Mouse (Mus musculus): ENCODE data around the gene Pcmt1.
A peak's percentile ranks its signal among the peaks of the same experiment; 100 is the strongest.
"Not testable (repeated sequence)": the region's sequence is repeated elsewhere in the genome, so short reads cannot be mapped to it uniquely, and the experiment has no call there.

Pcmt1 gene

DNA sequence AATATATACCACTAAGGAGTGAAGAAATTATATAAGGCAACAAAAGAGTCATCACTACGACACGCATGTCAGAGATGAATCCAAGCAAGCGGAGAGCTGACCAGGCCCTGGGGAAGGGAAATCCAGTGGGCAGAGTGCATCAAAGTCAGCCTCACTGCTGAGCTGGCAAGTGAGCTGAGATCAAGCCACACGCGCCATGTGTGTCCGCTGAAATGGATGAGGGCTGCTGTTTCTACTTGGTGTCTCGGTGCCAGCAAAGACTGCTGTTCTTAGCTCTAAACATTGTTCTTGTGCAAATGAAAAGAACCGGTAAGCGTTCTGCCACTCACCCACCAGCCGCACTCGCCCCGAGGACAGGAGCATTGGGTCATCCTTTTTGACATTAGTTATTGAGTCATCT is 40.6 kb downstream of the Pcmt1 start:
- no peak for DNase-seq

DNA sequence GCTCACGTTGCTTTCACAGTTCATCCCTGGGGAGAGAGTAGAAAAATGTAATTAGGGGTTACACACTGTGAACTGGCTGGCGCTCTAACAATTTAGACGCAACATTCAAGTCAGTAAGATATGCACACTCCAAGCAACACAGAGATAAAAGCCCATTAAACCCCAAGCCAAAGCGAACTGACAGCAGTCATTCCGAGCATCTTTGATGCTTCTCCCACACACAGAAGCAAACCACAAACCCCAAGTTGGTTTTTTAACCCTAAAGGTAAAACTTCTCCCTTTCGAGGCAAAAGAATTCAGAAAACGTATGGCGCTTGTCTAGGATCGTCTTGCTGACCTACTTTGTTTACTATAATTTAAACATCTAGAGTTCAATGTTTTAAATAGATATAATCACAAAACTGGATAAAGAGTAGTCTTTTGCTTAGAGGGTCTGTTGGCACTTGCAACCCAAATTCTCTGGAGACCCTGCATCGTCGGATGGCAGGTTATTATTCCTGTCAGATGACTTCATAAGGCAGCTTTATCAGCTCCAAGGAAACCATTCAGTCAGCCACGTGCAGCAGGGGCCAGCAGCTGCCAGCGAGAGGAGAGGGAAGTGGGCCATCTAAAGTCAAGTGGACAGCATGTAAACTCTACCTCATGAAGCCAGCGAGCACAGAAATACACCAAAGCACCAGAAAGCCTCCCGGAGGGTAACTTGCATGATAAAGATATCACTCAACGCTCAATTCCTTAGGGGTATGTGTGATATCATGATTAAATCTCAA is 49.8 kb downstream of the Pcmt1 start:
- DNase-seq, result no peak

DNA sequence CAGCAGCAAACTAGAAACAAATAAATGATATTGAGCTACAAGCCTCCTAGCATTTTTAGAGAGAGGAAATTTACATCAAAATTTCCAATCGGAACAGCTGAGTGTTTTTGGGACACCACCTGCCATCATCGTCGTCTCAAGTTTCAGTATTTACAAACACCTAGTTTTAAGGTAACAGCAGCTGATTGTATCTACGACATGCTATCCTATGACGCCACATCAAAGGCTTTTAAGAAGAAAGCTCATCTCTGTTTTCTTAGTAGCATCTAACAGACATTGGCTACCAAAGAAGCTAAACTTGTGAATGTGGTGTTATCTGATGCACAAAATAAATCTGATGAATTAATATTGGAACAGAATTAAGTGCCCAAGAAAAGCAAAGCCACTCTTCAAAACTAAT is 50.6 kb downstream of the Pcmt1 start:
- DNase-seq, result no peak

DNA sequence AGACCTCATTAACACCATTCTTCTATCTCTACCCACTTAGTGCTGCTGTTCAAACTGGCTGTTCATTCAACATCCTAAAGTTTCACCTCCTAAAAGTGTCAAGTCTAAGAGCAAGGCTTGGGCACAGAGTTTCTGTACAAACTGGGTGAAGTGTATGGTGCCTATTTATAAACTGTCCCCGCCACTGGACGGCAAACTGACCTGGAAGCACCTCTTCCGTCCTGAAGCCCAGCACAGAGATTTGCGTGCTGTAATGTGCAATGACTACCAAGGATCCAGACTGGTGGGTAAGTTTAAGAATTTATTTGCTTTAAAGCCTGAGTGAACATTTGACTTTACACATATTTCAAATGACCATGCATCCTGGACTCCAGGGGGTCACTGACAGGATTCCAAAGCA is 51.8 kb downstream of the Pcmt1 start:
- DNase-seq, result no peak

DNA sequence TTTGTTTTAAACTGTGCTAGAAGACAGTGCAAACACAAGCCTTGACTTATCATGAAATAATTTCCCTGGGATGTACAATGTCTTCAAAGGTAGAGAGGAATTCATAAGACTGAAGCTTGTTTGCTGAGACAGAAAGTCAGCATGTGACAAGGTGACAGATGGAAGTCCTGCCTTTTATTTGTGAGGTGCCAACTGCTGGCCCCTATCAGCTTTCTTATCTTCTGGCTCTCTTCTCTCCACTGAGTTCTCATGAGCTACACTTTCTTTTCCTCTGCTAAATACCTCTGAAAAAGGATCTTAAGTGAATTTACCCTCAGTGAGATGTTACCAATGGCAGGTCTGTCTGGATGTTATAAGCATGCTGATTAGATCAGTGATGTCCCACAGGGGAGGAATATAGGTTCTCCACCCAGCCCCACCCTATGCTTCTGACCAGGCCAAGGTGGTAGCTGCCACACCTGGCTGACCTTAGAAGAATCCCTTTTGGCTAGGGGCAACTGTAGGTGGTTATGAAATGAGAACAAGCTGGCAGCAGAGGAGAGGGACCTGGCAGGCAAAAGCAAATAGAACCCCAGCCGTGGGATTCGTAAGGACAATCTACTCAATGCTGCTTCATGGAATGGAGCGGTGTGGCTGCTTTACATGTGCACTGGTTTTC is 56.9 kb downstream of the Pcmt1 start:
- no peak for DNase-seq

DNA sequence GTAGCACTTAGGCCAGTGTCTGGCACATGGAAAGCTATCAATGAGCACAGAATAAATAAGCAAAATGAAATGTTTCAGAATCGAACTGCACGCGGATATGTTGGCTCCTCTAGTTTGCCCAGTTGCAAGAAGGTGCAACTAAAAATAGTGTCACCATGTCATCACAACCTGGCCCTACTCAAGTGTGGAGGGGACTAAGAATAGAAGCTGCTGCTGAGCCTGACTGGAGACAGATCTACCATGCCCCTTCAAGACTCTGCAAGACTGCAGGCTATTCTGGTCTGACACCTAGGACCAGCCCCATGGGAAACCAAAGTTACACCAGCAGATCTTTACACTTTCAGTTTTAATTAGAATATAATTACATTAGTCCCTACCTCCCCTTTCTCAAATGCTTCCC is 58.6 kb downstream of the Pcmt1 start:
- DNase-seq, result no peak

DNA sequence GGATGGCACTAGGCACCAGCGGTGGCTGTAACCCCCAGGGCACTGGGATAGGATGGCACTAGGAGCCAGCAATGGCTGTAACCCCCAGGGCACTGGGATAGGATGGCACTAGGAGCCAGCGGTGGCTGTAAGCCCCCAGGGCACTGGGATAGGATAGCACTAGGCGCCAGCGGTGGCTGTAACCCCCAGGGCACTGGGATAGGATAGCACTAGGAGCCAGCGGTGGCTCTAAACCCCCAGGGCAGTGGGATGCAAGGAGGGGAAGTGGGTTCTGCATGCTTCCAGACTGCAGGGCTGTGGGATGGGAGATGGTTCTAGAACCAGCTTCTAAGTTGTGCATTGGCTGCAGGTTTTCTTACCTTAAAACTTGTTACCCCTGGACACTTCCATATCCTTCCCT is 60.2 kb downstream of the Pcmt1 start:
- no peak for DNase-seq

DNA sequence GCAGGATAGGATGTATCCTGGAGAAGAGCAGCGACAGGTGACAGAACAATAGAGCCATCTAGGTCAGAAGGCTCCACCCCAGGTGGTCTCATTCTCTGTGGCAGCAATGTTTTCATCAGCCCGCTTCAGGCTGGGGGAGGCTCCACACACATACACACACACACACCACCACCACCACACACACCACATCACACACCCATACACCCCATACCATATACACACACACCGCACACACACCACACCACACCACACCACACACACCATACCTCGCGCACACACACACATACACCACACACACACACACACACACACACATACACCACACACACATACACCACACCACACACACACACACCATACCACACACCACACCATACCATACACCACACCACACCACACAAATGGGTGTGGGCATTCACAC is 61.1 kb downstream of the Pcmt1 start:
- no peak for DNase-seq

DNA sequence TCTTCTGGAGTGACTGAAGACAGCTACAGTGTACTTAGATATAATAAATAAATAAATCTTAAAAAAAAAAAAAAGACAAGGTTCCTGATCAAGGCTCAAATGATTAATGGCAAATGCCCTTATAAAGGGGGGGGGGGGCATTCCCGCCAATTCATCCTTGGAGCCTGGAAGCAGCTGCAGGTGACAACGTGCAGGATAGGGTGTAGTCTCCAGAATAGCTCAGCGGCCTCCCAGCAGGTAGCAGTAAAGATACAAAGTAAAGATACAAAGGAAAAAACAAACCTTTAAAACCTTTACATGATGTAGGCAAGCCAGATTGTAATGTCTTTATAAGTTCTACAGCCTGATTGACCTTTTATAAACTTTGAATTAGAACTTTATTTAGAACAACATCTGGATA is 63.4 kb downstream of the Pcmt1 start:
- not testable (repeated sequence) for DNase-seq

DNA sequence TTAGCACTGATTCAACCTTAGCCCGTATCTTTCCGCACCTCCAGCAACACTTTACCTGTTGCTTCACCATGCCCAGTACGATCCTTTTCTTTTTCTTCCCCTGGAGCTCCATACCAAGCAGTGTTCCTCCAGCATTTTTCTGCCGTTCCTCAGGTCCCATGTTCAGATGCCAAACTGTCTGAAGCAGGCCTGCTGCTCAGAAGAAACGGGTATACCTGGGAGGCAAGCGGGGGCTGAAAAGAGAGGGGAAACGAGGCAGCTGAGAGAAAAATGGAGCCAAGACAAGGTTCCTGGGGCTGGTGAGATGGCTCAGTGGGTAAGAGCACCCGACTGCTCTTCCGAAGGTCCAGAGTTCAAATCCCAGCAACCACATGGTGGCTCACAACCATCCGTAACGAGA is 63.8 kb downstream of the Pcmt1 start:
- not testable (repeated sequence) for DNase-seq

DNA sequence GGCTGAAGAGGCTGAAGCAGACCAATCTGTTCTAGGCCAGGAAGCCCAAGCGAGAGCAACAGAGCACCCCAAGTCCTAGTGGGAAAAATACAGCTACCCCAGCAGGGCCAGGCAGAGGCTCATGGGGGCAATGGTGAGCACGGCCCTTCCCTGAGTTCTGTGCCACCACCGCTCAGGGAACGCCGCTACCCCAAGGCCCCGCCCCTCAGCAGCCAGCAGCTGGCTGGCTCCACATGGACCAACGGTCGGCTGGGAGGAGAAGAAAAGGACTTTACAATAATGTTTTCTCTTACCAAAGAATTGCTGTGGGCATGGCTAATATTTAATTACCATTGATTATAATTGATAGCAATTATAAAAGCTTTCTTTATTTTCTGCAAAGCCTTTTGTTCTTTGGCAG is 66.1 kb downstream of the Pcmt1 start:
- no peak for DNase-seq

DNA sequence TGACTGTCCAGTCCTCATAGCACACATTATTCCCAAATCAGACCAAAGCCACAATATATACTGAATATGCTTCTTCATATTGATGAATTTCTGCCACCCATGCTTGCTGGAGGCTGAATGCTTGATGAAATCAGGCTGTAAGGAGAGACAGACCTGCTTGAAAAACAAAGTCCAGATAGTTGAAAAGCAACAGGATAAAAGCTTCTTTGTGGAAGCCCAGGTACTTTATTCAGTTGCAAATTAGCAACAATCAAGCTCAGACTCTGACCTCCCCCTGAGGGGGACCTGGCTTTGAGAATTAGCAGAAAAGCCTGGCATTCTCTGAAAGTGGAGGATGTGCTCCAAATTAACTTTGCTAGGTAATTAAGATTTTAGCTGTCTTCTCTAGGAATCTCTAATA is 68.7 kb downstream of the Pcmt1 start:
- DNase-seq, result not testable (repeated sequence)

DNA sequence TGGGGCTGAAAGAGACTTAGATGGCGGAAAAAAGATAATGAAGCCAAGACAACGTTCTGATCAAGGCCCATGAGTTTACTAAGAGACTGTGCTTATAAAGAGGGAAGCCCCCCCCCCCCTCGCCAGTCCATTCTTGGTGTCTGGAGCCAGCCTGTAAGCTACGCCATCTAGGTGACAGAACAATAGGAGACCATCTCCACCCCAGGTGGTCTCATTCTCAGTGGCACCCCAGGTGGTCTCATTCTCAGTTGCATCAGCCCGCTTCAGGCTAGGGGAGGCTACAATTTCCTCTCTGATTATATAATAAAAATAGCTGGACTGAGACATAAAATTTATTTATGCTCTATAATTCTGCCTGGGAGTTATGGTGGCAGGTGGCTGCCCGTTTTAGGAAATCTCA is 69.3 kb downstream of the Pcmt1 start:
- no peak for DNase-seq

DNA sequence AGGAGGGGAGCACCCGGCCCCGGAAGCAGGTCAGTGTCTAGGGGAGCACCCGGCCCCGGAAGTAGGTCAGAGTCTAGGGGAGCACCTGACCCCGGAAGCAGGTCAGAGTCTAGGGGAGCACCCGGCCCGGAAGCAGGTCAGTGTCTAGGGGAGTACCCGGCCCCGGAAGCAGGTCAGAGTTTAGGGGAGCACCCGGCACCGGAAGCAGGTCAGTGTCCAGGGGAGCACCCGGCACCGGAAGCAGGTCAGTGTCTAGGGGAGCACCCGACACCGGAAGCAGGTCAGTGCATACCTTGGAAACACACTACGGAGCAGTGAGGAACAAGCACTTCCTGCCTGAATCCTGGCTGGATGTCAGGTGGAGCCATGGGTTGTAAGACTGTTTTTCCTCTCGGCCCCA is 72.3 kb downstream of the Pcmt1 start:
- no peak for DNase-seq

DNA sequence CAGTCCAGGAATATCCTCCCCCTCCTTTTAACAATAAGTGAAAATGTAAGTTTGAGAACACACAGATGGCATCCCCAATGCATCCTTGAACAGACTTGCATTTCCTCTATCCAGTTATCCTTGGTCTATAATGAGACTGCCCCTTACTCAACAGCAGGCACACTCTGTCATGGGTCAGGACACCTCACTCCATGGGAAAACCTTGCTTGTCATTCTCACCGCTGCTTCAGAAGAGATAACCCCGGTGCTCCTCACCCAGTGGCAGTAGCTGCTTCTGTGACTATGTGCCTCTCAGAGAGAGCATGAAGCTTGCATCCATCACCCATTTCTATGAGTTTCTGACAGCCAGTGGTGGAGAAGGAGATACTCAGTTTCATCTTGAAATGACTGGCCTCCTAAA is 74.5 kb downstream of the Pcmt1 start:
- DNase-seq, result no peak

DNA sequence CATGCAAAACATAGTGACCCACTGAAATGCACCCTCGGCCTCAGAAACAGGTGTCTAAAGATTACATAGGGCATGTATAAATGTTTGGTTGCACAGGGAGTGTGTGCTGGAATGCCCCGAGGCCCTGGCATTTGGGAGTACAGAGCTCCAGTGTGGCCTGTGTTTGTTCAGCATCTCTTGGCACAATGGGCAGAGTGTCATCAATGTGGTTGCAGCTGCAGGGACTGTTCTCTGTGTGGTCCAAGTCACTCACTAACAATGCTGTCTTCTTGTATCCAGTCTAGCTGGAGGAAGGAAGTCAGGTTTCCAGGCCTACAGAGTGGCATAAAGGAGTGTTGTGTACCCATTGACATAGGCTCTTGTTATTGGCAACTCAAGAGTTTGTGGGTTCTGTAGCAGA is 75.8 kb downstream of the Pcmt1 start:
- DNase-seq, result no peak

DNA sequence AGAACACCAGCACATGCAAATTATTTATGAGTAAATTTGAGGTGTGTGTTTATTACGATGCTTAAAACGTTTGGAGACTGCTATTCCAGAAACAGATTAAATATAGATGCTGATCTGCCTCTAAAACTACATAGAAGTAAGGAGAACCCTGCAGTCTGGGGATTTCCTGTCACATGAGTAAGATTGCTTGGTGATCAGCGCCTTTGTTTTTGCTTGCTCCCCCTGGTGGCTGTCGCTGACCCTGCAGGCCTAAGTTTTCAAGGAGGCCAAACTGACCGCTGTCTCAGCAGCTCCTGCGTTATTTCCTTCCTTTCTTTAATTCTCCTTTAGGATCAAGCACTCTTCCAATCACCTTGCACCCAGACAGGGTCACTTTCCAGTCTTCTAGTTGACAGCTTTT is 80.3 kb downstream of the Pcmt1 start:
- DNase-seq, result peak; percentile 42 to 47

DNA sequence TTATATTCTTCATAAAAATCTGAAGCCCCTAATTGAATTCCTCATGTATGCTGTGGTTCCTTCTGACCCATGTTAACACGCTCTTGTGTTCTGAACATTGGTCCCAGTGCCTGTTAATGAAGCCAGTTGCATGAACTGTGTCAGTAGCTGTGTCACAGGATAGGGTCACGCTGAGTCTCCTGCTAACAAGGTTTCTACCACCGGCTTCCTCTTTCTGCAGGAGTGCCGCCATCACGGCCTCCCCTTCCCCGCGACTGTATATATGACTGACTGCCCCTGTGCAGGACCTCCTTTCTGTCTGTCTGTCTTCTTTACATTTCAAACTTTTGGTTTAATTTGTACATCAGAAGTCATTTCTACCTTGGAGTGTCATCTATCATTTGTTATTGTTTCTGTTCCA is 82.8 kb downstream of the Pcmt1 start:
- DNase-seq, result no peak

DNA sequence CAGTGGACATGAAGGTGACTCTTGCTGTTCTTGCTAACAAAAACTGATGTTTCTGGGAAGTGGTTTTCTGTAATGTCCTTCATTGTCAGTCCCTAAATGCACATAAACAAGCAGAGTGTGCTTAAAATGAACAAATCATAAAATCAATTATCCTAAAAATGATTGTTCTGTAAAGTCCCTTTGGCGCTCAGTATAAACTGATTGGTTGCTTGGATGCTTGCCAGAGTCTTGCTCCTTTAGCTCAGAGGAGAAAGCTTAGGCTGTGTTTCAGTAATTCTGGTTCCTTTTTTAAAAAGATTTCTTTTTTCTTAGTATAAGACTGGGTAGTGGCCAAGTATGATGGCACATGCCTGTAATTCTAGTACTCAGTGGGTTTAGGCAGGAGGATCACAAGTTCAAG is 84.7 kb downstream of the Pcmt1 start:
- no peak for DNase-seq

DNA sequence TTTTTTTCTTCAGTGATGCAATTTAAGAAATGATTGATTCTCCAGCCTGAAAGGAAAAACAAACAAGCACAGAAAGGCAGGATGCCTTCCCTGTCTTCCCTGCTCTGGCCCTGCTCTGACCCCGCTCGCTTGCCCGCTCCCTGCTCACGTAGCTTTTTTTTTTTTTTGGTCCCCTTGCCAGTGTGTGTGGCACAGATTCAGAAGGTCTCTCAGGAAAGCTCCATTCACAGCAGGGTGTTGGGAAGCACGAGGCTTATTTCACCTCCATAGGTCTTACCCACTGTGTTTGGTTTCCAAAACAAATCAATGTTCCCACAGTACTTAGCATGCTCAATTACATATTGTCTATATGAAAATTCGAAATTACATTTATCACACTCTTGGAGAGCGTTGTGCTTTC is 86.1 kb downstream of the Pcmt1 start:
- DNase-seq, result no peak

DNA sequence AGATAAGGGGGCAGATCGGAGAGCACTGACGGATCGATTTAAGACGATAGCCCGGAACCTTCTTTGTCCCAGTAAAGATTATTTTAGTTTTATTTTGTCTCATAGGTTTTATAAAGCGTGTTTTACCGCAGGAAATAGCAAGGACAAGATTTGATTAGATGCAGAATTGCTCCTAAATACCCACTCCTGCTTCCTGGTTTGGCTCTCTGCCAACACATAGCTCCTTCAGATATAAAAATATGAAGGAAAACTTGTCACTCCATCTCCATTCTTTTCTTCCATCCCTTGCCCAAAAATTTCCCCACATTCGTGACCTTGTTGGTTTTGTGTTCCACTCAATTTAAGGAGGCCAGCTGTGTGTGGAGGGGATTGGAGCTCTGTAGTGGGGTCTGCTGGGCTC is 90.1 kb downstream of the Pcmt1 start:
- DNase-seq, result no peak

DNA sequence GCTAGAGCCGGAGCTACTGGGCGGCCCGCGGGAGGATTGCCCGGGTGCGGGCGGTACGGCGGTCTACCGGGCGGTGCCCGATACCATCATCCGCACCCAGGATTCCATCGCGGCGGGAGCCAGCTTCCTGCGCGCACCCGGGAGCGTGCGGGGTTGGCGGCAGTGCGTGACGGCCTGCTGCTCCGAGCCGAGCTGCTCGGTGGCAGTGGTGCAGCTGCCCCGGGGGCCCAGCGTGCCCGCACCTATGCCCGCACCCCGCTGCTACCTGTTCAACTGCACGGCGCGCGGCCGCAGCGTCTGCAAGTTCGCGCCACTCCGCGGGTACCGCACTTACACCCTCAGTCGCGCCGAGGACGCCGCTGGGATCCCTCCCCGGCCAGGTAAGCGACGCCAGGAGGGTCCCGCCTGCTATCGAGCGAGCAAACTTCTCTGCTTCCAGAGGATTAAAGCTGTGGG is 90.7 kb downstream of the Pcmt1 start:
- no peak for DNase-seq

DNA sequence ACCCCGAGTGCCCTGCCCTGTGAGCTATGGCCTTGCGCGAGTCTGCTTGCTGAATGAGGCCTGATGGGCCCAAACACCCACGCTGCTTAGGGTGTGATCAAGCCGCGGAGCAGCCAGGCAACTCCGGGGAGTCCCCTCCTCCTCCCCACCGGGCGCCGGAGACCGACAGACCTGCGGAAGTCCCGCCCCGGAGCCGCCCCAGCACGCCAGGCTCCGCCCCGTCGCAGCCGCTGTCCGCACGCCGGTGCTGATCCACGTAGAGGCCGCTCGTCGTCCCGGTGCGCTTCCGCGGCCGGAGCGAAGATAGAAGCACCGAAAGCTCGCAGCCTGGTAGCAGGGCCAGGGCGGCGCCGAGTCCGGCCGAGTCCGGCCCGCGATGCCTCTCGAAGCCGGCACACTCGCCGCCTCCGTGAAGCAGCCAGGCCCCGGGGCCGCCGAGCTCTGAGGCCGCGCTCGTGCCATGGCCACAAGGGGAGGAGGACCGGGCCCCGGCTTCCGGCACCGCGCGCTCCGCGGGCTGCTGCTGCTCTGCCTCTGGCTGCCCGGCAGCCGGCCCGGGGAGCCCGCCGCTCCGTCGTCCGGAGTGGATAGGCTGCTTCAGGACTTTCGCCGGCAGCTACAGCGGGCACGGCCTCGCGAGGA is 91.2 kb downstream of the Pcmt1 start, which contains the start of gene Lrp11:
Gene Lrp11 (plus strand): TSS at position 209 of the 642 bp plus-strand sequence.
- peak; percentile 79 to 82 for DNase-seq

DNA sequence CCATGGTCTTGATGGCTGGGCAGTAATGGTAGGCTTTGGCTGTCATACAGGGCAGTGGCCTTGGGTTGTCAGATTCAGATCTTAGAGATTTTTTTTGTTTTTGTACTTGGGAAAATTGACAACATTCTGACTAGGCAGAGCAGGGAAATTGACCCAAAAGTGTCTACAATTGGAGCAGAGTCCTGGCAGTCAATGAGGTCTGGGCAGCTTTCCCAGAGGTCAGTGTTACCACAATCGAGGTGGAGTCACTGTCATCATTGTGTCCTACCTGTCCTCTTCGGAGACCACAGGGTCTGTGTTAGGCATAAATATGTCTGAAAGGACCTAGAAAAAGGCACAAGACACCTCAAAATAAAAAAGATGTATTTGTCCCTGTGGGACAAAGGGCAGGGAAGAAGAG is 94.2 kb downstream of the Pcmt1 start:
- DNase-seq, result no peak
